Mouse (Mus musculus): ENCODE measurements at regions not wholly inside any gene's neighbourhood (a gene's known extent, or its start where the extent isn't known, plus 50 kb on each side); places are given as distances from the start of the nearest gene placed in this dataset.

GRCm38 (mm10) chr2:78094921-78095320 lies 148.7 kb upstream of the Cwc22 start:
- TF ChIP-seq POLR2A (IDR thresholded peaks at IDR 0.05; ENCODE audit: low read depth, low read length) = no peak
- no peak for TF ChIP-seq CTCF (conservative IDR thresholded peaks at IDR 0.05; ENCODE audit: insufficient read depth, insufficient read length, low read depth, low read length)

Data from kidney, adult 2 months (tissue).